Mouse (Mus musculus) neural tube, embryonic 15.5 days (tissue): Measurements from ENCODE around the gene Tspear. TPM values are rescaled to one million over a fixed set of nuclear protein-coding genes. Genes with fewer than 3 reads are reported as not detected.
"Not testable (repeated sequence)": the region's sequence is repeated elsewhere in the genome, so short reads cannot be mapped to it uniquely, and the experiment has no call there.

Source experiments
- ATAC-seq: fragments of 200-750 bp; cut with Nextera tagmentation; 2 replicates; pipeline ENCODE4 v1.8.0; 2017; ENCODE audit warnings: mild to moderate bottlenecking, moderate TSS enrichment, moderate library complexity; ENCODE audit not compliant: low FRiP score
- H3K27ac ChIP-seq: fragments of 300-500 bp; sonication (generic); replicated peaks from 2 replicates; pipeline ENCODE4 v1.5.1; 2015; ENCODE audit warnings: mild to moderate bottlenecking, inconsistent platforms
- H3K27me3 ChIP-seq: fragments of 300-500 bp; sonication (generic); replicated peaks from 2 replicates; pipeline ENCODE4 v1.6.1; 2015; ENCODE audit warnings: inconsistent platforms
- H3K36me3 ChIP-seq: fragments of 300-500 bp; sonication (generic); 2 replicates; pipeline ENCODE4 v1.6.1; 2015; ENCODE audit warnings: inconsistent platforms
- H3K4me1 ChIP-seq: fragments of 300-500 bp; sonication (generic); 2 replicates; pipeline ENCODE4 v1.6.1; 2015; ENCODE audit warnings: inconsistent platforms
- H3K4me2 ChIP-seq: fragments of 300-500 bp; sonication (generic); 2 replicates; pipeline ENCODE4 v1.6.1; 2015; ENCODE audit warnings: inconsistent platforms, mild to moderate bottlenecking, moderate library complexity
- H3K4me3 ChIP-seq: fragments of 300-500 bp; sonication (generic); replicated peaks from 2 replicates; pipeline ENCODE4 v1.5.1; 2015; ENCODE audit warnings: mild to moderate bottlenecking, inconsistent platforms
- H3K9ac ChIP-seq: fragments of 300-500 bp; sonication (generic); replicated peaks from 2 replicates; pipeline ENCODE4 v1.6.1; 2015; ENCODE audit warnings: mild to moderate bottlenecking, inconsistent platforms
- H3K9me3 ChIP-seq: fragments of 300-500 bp; sonication (generic); replicated peaks from 2 replicates; pipeline ENCODE4 v1.6.1; 2016; ENCODE audit warnings: inconsistent platforms
- WGBS: fragments of 180-500 bp; shearing (Covaris S2); methylation state at CpG from one replicate; pipeline ENCODE4 v1.1.7; 2015; ENCODE audit warnings: mixed read lengths; 5-methylcytosine and 5-hydroxymethylcytosine counted together
- polyA plus RNA-seq: library from polyadenylated mRNA; unstranded; fragments of >200 nt; fragmentation: Nextera tagmentation; extraction: Ambion mirVana; gene quantifications from 2 replicates; pipeline ENCODE4 v1.2.1, GENCODE M21; 2015

Tspear gene
- polyA plus RNA-seq, 1 experiment from 2014 or later = 1.6 TPM

DNA sequence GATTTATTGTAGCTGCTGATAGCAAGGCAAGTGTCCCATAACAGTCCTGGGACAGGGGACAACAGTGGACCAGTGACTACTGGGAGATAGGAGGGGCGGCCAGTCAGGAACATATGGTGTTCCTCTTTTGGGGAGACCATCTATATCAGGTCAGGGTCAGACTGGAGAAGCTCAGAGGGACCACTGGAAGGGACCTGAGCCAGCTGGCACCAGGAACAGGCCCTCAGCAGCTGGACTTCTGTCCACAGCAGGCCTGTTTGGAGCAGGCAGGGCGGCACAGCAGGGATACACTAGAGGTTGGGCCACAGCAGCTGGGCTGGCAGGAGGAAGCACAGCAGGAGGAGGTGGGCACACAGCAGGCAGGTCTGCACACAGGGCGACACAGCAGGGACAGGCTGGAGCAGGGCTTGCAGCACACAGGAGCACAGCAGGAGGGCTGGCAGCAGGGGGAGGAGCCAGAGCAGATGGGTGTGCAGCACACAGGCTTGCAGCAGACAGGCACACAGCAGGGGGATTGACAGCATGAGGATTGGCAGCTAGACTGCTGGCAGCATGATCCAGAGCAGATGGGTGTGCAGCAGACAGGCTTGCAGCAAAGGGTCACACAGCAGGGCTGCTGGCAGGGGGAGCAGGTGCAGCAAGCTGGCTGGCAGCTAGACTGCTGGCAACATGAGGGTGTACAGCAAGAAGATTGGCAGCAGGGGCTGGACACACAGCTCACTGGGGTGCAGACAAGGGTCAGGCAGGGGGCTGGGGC, 112.0 kb downstream of the Tspear start:
- not testable (repeated sequence) for ATAC-seq, H3K4me1 ChIP-seq, H3K36me3 ChIP-seq, H3K9me3 ChIP-seq, H3K27ac ChIP-seq, H3K4me3 ChIP-seq, H3K4me2 ChIP-seq, H3K27me3 ChIP-seq, H3K9ac ChIP-seq
- 37% methylated on average over 3 of the region's 3 CpGs for WGBS

DNA sequence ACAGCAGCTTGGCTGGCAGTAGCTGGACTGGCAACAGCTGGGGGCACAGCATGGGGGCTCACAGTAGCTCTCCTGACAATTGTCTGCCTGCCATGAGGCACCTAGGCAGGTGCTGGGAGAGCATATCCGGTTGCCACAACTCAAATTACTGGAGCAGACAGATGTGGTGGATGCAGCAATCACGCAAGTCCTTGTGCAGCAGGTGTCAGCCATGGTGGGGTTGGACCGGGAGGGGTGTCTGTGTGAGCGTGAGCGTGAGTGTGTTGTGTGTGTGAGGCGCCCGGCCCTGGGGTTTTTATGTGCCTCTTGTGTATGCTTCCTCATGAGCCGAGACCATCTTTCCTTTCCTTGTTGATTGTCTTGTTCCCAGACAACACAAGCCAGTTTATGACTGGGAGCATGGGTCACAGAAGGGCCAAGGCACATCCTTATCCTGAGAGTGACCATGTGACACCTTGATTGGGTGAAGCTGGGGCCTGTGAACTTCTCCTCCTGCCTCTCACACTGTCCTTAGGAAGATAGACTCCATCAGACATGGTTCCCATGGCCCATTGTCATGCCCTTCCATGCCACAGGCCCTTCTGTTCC, 112.6 kb downstream of the Tspear start, which contains the start of gene Gm19668:
Gene Gm19668, minus strand, starts transcription at position 213 of the 588 bp plus-strand sequence.
- no peak within 1 kb of the TSS for H3K27ac ChIP-seq
- H3K9ac ChIP-seq = no peak within 1 kb of the TSS
- H3K27me3 ChIP-seq = no peaks in the 10 kb centered on the region
- H3K4me2 ChIP-seq = no peak within 1 kb of the TSS
- no peak within 1 kb of the TSS for H3K4me3 ChIP-seq
- ATAC-seq = no peak
- 42% methylated on average over 8 of the region's 8 CpGs for WGBS
- H3K9me3 ChIP-seq = no peaks in the 10 kb centered on the region
- H3K36me3 ChIP-seq = no peaks in the 10 kb centered on the region
- 0 out of 2 replicates have a peak, but pooled peaks cover 5% of the 10 kb centered on the region for H3K4me1 ChIP-seq

DNA sequence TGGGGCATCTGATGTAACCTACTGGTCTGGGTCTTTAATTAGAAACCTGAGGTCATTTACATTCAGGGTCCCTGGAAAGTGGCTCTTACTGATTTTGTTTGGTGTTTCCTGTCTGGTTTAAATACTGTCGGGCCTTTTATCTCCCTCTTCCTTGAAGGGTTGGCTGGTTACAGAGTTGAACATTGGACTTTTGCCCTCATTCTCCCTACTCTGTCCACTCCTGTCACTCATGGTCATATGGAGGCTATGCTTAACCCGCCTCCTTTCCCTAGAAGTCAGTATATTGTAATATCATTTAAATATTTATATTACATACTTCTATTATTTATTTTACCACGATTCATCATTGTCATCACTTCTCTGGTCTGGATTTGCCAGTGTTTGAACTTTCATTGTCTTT, 117.7 kb downstream of the Tspear start:
- Histone ChIP-seq H3K36me3 (no peaks in the 10 kb centered on the region), H3K4me1 (no peaks in the 10 kb centered on the region), H3K27ac (no peak overlapping the region), H3K4me3 (no peak overlapping the region), H3K9ac (no peak overlapping the region), H3K9me3 (no peaks in the 10 kb centered on the region), H3K27me3 (no peaks in the 10 kb centered on the region), H3K4me2 (no peak overlapping the region)
- WGBS = 85% methylated on average over 3 of the region's 3 CpGs
- no peak for ATAC-seq

DNA sequence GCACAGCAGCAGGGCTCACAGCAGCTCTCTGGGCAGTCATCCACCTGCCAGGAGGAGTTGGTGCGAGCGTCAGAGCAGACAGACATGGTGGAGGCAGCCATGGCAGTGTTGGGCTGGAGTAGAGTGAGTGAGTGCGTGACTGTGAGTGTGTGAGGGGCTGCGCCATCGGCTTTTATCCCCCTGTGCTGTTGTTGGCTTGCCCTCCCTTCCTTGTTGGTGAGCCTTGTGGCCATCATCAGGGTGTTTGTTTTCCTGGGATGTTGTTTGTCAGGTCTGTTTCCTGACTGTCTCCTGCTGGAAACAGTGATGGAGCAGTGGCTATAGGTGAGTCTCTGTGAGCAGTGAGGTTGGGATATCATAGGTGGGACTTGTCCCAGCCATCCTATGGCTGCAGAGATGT, 125.4 kb downstream of the Tspear start, which contains the start of gene Gm9507:
Gene Gm9507, minus strand, starts transcription at position 101 of the 400 bp plus-strand sequence.
- no peak for ATAC-seq
- Histone ChIP-seq H3K4me2 (no peak within 1 kb of the TSS), H3K27me3 (no peaks in the 10 kb centered on the region), H3K27ac (no peak within 1 kb of the TSS), H3K4me3 (no peak within 1 kb of the TSS), H3K9ac (no peak within 1 kb of the TSS), H3K9me3 (no peaks in the 10 kb centered on the region), H3K36me3 (no peaks in the 10 kb centered on the region), H3K4me1 (peaks cover 4% of the 10 kb centered on the region; the same call in 1 of the 2 replicates)
- 67% methylated on average over 5 of the region's 5 CpGs for WGBS

DNA sequence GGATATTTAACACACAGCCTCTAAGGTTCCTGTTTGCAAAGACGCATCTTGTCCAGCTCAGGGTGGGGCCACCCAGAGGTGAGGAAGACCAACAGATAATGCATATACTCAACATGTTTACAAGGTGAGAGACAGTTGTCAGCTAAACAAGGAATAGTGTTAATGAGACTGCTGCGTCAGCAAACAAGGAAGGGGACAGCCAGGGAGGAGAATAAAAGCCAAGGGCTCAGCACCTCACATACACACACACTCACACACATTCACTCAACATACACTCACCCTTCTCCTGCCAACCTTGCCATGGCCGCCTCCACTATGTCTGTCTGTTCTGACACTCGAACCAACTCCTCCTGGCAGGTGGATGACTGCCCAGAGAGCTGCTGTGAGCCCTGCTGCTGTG, 128.0 kb downstream of the Tspear start, which contains the start of gene Gm2696:
Gene Gm2696, plus strand, starts transcription at position 301 of the 400 bp plus-strand sequence.
- Histone ChIP-seq H3K4me3 (no peak within 1 kb of the TSS), H3K4me1 (peaks cover 4% of the 10 kb centered on the region; the same call in 1 of the 2 replicates), H3K4me2 (no peak within 1 kb of the TSS), H3K36me3 (no peaks in the 10 kb centered on the region), H3K27ac (no peak within 1 kb of the TSS), H3K27me3 (no peaks in the 10 kb centered on the region), H3K9me3 (no peaks in the 10 kb centered on the region), H3K9ac (no peak within 1 kb of the TSS)
- ATAC-seq = no peak
- 52% methylated on average over 4 of the region's 4 CpGs for WGBS

DNA sequence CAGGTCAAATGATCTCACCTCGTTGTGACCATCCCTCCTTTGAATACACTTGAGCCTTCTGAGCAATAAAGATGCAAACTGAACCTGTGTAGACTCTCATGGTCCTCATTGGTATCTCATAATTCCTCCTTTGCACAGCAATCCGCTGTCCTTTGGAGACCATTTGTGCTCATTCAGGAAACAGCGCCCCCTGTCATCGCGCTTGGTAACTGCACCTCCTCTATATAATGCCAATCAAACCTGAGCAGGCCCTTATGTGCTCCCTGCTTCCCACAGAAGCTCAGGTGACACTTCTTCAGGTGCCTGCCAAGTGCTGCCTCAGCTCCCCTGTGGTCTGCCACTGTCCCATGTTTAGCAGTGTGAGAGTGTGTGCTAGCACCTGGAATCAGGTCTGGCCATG, 129.1 kb downstream of the Tspear start:
- H3K4me1 ChIP-seq = peaks cover 4% of the 10 kb centered on the region; the same call in 1 of the 2 replicates
- H3K9me3 ChIP-seq = no peaks in the 10 kb centered on the region
- H3K4me2 ChIP-seq = no peak overlapping the region
- H3K36me3 ChIP-seq = no peaks in the 10 kb centered on the region
- ATAC-seq = no peak
- no peak overlapping the region for H3K4me3 ChIP-seq
- H3K27ac ChIP-seq = no peak overlapping the region
- H3K27me3 ChIP-seq = no peaks in the 10 kb centered on the region
- WGBS = 35% methylated on average over 5 of the region's 5 CpGs
- H3K9ac ChIP-seq = no peak overlapping the region

DNA sequence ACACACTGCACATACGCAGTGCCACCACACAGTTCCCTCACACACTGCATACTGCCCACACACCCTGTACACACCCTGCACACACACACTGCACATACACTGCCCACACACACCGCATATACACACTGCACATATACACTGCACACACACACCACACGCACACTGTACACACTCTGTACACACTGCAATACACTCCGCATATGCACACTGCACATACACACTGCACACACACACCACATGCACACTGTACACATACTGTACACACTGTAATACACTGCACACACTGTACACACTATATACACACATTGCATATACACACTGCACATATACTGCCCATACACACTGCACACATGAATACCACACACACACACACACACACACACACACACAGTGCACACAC, 132.2 kb downstream of the Tspear start:
- H3K4me2 ChIP-seq = no peak overlapping the region
- WGBS = 98% methylated on average over 4 of the region's 4 CpGs
- peaks cover 4% of the 10 kb centered on the region; the same call in 1 of the 2 replicates for H3K4me1 ChIP-seq
- no peaks in the 10 kb centered on the region; the same call in 1 of the 2 replicates for H3K9me3 ChIP-seq
- no peak for ATAC-seq
- no peak overlapping the region for H3K27ac ChIP-seq
- H3K27me3 ChIP-seq = no peaks in the 10 kb centered on the region
- H3K9ac ChIP-seq = no peak overlapping the region
- H3K4me3 ChIP-seq = no peak overlapping the region
- no peaks in the 10 kb centered on the region for H3K36me3 ChIP-seq

DNA sequence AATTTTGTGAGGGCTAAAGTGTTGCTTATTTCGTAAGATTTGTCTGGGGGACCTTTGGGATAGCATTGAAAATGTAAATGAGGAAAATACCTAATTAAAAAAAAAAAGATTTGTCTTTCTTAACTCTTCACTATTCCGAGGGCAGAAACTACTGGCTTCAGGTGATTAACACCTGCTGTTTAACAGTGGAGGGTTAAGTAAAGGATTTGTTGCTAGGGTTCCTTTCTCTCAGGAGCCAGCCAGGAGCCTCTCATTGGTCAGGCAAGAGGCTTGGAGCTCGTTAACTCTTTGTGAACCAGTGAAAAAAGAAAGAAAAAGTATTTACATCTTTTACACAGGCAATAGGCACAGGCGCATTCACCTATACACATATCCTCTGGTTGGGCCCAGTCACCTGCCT, 132.8 kb downstream of the Tspear start:
- no peak for ATAC-seq
- no peaks in the 10 kb centered on the region for H3K27me3 ChIP-seq
- 41% methylated on average over 4 of the region's 4 CpGs for WGBS
- no peak overlapping the region for H3K4me3 ChIP-seq
- peaks cover 4% of the 10 kb centered on the region; the same call in 1 of the 2 replicates for H3K4me1 ChIP-seq
- H3K9ac ChIP-seq = no peak overlapping the region
- peaks cover 5% of the 10 kb centered on the region; the same call in 1 of the 2 replicates for H3K9me3 ChIP-seq
- H3K27ac ChIP-seq = no peak overlapping the region
- H3K4me2 ChIP-seq = no peak overlapping the region
- no peaks in the 10 kb centered on the region for H3K36me3 ChIP-seq

DNA sequence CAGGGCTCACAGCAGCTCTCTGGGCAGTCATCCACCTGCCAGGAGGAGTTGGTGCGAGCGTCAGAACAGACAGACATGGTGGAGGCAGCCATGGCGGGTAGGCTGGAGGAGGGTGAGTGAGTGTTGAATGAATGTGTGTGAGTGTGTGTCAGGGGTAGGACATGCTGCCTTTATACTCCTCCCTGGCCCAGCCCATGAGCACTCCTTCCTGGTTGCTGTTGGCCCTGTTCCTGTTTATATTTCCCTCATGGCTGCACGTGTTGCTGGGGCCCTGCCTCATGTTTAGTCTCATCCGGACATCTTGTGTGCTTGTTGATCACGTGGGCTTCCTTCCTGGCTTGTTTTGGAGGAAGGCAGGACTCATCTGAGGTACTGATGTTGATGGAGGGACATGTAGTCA, 140.6 kb downstream of the Tspear start, which contains the start of gene Krtap10-4:
Gene Krtap10-4, minus strand, starts transcription at position 145 of the 400 bp plus-strand sequence.
- Histone ChIP-seq H3K27me3 (no peaks in the 10 kb centered on the region), H3K9me3 (peaks cover 5% of the 10 kb centered on the region; the same call in 1 of the 2 replicates), H3K4me1 (no peaks in the 10 kb centered on the region), H3K27ac (no peak within 1 kb of the TSS), H3K9ac (no peak within 1 kb of the TSS), H3K4me3 (no peak within 1 kb of the TSS), H3K4me2 (no peak within 1 kb of the TSS), H3K36me3 (no peaks in the 10 kb centered on the region)
- no peak for ATAC-seq
- 69% methylated on average over 5 of the region's 6 CpGs for WGBS

DNA sequence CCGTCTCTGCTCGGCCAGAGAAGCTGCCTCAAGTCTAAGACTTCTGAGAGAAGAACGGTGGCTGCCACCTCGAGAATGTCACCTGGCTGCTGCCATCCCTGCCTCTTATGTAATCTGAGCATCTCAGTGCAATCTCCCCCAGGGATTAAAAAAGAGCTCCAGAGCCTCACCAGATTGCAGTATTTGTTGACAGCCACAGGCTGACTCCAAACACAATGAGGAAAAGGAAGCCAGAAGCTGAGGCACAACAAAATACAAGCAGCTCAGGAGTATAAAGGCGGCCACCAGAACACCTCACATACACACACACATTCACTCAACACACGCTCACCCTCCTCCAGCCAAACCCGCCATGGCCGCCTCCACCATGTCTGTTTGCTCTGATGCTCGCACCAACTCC, 149.3 kb downstream of the Tspear start, which contains the start of gene Krtap10-10:
Gene Krtap10-10, plus strand, starts transcription at position 301 of the 400 bp plus-strand sequence.
- no peak within 1 kb of the TSS for H3K27ac ChIP-seq

DNA sequence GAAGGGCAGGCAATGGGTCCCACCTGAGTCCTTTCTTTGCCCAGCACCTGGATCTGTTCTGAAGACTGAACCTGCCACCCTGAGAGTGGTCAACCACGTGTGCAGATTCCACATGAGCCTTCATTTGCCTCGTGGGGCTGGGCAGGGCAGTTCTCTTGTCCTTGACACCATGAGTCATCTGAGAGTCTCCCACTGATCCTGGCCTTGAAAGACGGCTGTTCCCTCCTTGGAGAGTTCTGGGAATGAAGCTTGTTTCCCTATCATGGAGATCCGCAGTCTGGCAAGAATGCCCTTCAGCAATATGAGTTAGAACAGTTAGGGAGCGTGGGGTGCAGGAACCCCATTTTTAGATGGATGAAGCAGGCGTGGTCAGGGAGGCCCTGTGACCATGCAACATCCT, 152.6 kb downstream of the Tspear start:
- H3K9ac ChIP-seq = no peak overlapping the region
- no peaks in the 10 kb centered on the region for H3K27me3 ChIP-seq
- H3K4me2 ChIP-seq = no peak overlapping the region
- H3K36me3 ChIP-seq = no peaks in the 10 kb centered on the region
- WGBS = 87% methylated on average over 6 of the region's 6 CpGs
- H3K27ac ChIP-seq = no peak overlapping the region
- ATAC-seq = no peak
- H3K4me1 ChIP-seq = no peaks in the 10 kb centered on the region
- peaks cover 7% of the 10 kb centered on the region for H3K9me3 ChIP-seq
- H3K4me3 ChIP-seq = no peak overlapping the region

More for the DNA sequence above, 149.3 kb downstream of the Tspear start, which contains the start of gene Krtap10-10:
- H3K36me3 ChIP-seq = no peaks in the 10 kb centered on the region
- H3K4me3 ChIP-seq = no peak within 1 kb of the TSS
- no peak within 1 kb of the TSS for H3K9ac ChIP-seq
- H3K4me1 ChIP-seq = no peaks in the 10 kb centered on the region
- H3K27me3 ChIP-seq = no peaks in the 10 kb centered on the region
- 79% methylated on average over 9 of the region's 9 CpGs for WGBS
- no peak for ATAC-seq
- no peak within 1 kb of the TSS for H3K4me2 ChIP-seq
- H3K9me3 ChIP-seq = no peaks in the 10 kb centered on the region

DNA sequence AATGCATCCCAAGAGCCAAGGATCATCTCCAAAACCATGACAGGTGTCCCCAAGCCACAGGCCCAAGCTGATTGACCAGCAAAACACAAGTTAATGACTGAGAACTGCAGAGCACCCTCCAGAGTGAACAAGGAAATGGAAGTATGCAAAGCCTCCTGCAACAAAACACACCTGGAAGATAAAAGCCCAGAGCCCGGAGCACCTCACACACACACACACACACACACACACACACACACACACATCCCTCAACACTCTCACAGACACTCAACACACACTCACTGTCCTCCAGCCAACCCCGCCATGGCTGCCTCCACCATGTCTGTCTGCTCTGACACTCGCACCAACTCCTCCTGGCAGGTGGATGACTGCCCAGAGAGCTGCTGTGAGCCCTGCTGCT, 160.1 kb downstream of the Tspear start, which contains the start of gene Gm36176:
Gene Gm36176, plus strand, starts transcription at position 301 of the 400 bp plus-strand sequence.
- Histone ChIP-seq H3K27me3 (no peaks in the 10 kb centered on the region), H3K4me1 (no peaks in the 10 kb centered on the region), H3K9ac (no peak within 1 kb of the TSS), H3K4me3 (no peak within 1 kb of the TSS), H3K27ac (no peak within 1 kb of the TSS), H3K9me3 (peaks cover 10% of the 10 kb centered on the region), H3K4me2 (no peak within 1 kb of the TSS), H3K36me3 (no peaks in the 10 kb centered on the region)
- 91% methylated on average over 2 of the region's 3 CpGs for WGBS
- no peak for ATAC-seq
